ENCODE assay signal across 8 mouse cellular contexts in the genomic region with DNA sequence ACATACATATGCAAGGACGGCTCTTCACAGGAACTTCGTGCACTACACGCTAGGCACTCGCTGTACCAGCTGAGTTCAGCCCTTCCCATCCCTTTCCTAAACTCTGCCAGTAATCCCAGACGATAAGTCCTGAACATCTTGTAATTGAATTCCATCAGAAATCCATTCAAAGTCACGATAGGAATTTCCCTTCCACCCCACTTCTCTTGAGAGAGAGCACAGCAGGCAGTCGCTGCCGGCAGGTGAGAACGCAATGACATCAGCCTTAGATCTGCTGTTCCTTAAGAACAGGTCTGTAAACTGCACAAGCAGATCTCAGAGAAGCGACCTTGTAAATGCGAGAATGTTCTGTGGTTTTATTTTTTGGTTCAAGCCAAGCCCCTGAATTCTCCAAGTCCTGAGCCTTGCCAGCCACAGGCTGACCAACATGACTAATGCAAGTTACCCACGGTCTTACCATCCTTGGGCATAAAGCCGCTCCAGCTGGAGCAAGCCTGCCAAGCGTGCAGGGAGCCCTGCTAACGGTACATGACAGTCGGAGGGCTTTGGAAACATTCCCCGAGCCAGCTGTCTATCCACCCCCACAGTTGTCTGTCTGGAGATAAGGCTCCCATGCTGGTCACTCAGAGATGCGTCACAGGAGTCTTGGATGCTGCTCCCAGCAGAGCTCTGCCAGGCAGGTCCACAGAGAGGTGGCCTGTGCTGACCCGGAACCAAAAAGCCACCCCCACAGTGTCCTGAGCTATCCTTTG.
DNase-seq lines count a peak whose midpoint lies in the region; ATAC-seq and TF ChIP-seq lines count a peak whose summit lies in the region.

No protein-coding gene starts in this region.

- peak; percentile 83 for ATAC-seq in frontal cortex, adult (ENCODE audit: low TSS enrichment)

- peak; percentile 68 for DNase-seq in ES-CJ7 (ENCODE audit: low read depth, low spot score)
- DNase-seq in brain, adult 2 months (ENCODE audit: low read depth, low spot score): peak; percentile 90
- DNase-seq in heart, postnatal 36 days: peak; percentile 66 to 79
- DNase-seq in layer of hippocampus, postnatal 36 days: peak; percentile 76 to 77
- no peak for DNase-seq in spleen, adult 12 weeks (ENCODE audit: low spot score)
- DNase-seq in thymus, adult 18-20 months: no peak

- no peak for TF ChIP-seq POLR2A in myocyte (IDR thresholded peaks at IDR 0.05; ENCODE audit: insufficient read length, low read depth)

- no peaks in the 10 kb centered on the region for H3K79me2 ChIP-seq in myocyte (ENCODE audit: control insufficient read depth, insufficient read depth)

- no peaks in the 10 kb centered on the region for H3K27me3 ChIP-seq in myocyte (ENCODE audit: control insufficient read depth, insufficient read depth, insufficient read length)

- H3ac ChIP-seq in myocyte (ENCODE audit: control insufficient read depth, insufficient read length): no peak overlapping the region

- peak overlapping the region; percentile 74 for H3K4me2 ChIP-seq in myocyte (ENCODE audit: low read depth)

- intact Hi-C loops in heart, postnatal 36 days (cut with DNase I): no loop called here

- no peak overlapping the region for H3K4me3 ChIP-seq in myocyte

- no peaks in the 10 kb centered on the region for H3K36me3 ChIP-seq in myocyte (ENCODE audit: control insufficient read depth, insufficient read depth)

TF ChIP-seq in myocyte, 11 proteins besides CTCF, POLR2A, EP300 and RAD21:
- peak; percentile 99 for TF ChIP-seq TCF12 (IDR thresholded peaks at IDR 0.05; ENCODE audit: insufficient read depth, poor library complexity, severe bottlenecking)
- peak; percentile 95 to 97 (median 96) for TF ChIP-seq MYOD1 (IDR thresholded peaks at IDR 0.05; ENCODE audit: control insufficient read depth in 1 of 3, insufficient read length in 2 of 3, low read depth in 2 of 3)
- TF ChIP-seq MYOG (IDR thresholded peaks at IDR 0.05; ENCODE audit: control insufficient read depth in 1 of 3, insufficient read depth in 1 of 3, insufficient read length in 2 of 3, low read depth in 2 of 3): peak; percentile 90 to 100 (median 98)
- no peak for TF ChIP-seq USF1 (IDR thresholded peaks at IDR 0.05; ENCODE audit: low read depth)
- TF ChIP-seq SRF (IDR thresholded peaks at IDR 0.05; ENCODE audit: control insufficient read depth, insufficient read length, low read depth): peak; percentile 96
- TF ChIP-seq TCF3 (IDR thresholded peaks at IDR 0.05; ENCODE audit: insufficient read length, low read depth): peak; percentile 87
- peak; percentile 32; the same call in 1 of the 2 replicates for TF ChIP-seq CEBPB (IDR thresholded peaks at IDR 0.05; ENCODE audit: insufficient read depth, poor library complexity, severe bottlenecking)
- TF ChIP-seq POLR2AphosphoS2 (IDR thresholded peaks at IDR 0.05; ENCODE audit: insufficient read length, low read depth): no peak
- TF ChIP-seq REST (IDR thresholded peaks at IDR 0.05; ENCODE audit: insufficient read depth, insufficient read length): no peak
- no peak for TF ChIP-seq E2F4 (IDR thresholded peaks at IDR 0.05; ENCODE audit: insufficient read depth)
- TF ChIP-seq MAX (IDR thresholded peaks at IDR 0.05; ENCODE audit: low read depth): no peak

Comparison
In these comparisons a context has a peak if more than half of its experiments do, and no peak if none do; other contexts are left out.
1. DNase-seq: peak in ES-CJ7 (single experiment), brain, adult 2 months (single experiment), heart, postnatal 36 days (2 of 2) and layer of hippocampus, postnatal 36 days (2 of 2); none in spleen, adult 12 weeks (single experiment) and thymus, adult 18-20 months (0 of 2).